Mouse (Mus musculus) cerebellum, adult 2 months (tissue): Measurements from ENCODE around the gene Acox3. TPM values are rescaled to one million over a fixed set of nuclear protein-coding genes. Genes with fewer than 3 reads are reported as not detected.
A peak's percentile ranks its signal among the peaks of the same experiment; 100 is the strongest.

Source experiments
- DNase-seq, 2 experiments: peaks; one replicate each; pipeline ENCODE4 v3.0.0; 2021
- H3K27ac ChIP-seq: fragments of 200-500 bp; 2 replicates; pipeline ENCODE4 v1.5.1; 2012; ENCODE audit warnings: low read length, control low read depth, inconsistent platforms; ENCODE audit not compliant: insufficient read depth
- H3K27me3 ChIP-seq: fragments of 200-500 bp; 2 replicates; pipeline ENCODE4 v1.6.1; 2012; ENCODE audit warnings: inconsistent platforms, mild to moderate bottlenecking, low read length, moderate library complexity; ENCODE audit not compliant: control insufficient read depth, insufficient read depth
- H3K4me1 ChIP-seq: fragments of 200-500 bp; 2 replicates; pipeline ENCODE4 v1.6.1; 2011; ENCODE audit warnings: low read length; ENCODE audit not compliant: control insufficient read depth, insufficient read depth
- H3K4me3 ChIP-seq: fragments of 200-500 bp; replicated peaks from 2 replicates; pipeline ENCODE3; 2011; ENCODE audit warnings: mild to moderate bottlenecking, low read depth, low read length, control low read depth; ENCODE audit not compliant: insufficient read depth
- CTCF ChIP-seq: fragments of 200-500 bp; IDR thresholded peaks from 2 replicates; pipeline ENCODE4 v1.5.1; 2011; ENCODE audit warnings: low read depth, mild to moderate bottlenecking, control low read depth, low read length, moderate library complexity, borderline replicate concordance; ENCODE audit not compliant: insufficient read depth
- POLR2A ChIP-seq: fragments of 200-500 bp; IDR thresholded peaks from 2 replicates; pipeline ENCODE4 v1.6.1; 2011; ENCODE audit warnings: low read length, control low read depth, borderline replicate concordance; ENCODE audit not compliant: insufficient read depth
- WGBS: fragments of 180-500 bp; shearing (Covaris S2); methylation state at CpG from one replicate; pipeline ENCODE4 v1.1.7; 2018; 5-methylcytosine and 5-hydroxymethylcytosine counted together
- polyA plus RNA-seq: library from polyadenylated mRNA; depleted of rRNA; stranded (reverse); fragments of >200 nt; gene quantifications from 2 replicates; pipeline ENCODE4 v1.2.3, GENCODE M21; 2012

Gene Acox3
- polyA plus RNA-seq, 1 experiment: 33.7 TPM

- Histone ChIP-seq H3K27ac (peak overlapping the region; percentile 54; the same call in 1 of the 2 replicates), H3K4me3 (no peak overlapping the region), H3K4me1 (peaks cover 24% of the 10 kb centered on the region), H3K27me3 (no peaks in the 10 kb centered on the region)
- DNase-seq: peak; percentile 59 to 75
- 16% methylated on average over 7 of the region's 7 CpGs for WGBS
- TF ChIP-seq POLR2A: no peak
- TF ChIP-seq CTCF: no peak
These were observed 30.7 kb upstream of the Acox3 start for GRCm38 (mm10) chr5:35551855-35552837.

GRCm38 (mm10) chr5:35552838-35553539, 29.9 kb upstream of the Acox3 start:
- WGBS: 31% methylated on average over 4 of the region's 4 CpGs
- Histone ChIP-seq H3K27ac (peak overlapping the region; percentile 54; the same call in 1 of the 2 replicates), H3K27me3 (no peaks in the 10 kb centered on the region), H3K4me3 (no peak overlapping the region), H3K4me1 (peaks cover 24% of the 10 kb centered on the region)
- TF ChIP-seq POLR2A (no peak), CTCF (no peak)
- no peak for DNase-seq

GRCm38 (mm10) chr5:35556393-35556792, 26.4 kb upstream of the Acox3 start:
- WGBS: 72% methylated on average over 7 of the region's 7 CpGs
- DNase-seq: no peak
- TF ChIP-seq POLR2A (no peak), CTCF (no peak)
- Histone ChIP-seq H3K4me3 (no peak overlapping the region), H3K27me3 (no peaks in the 10 kb centered on the region), H3K4me1 (peaks cover 24% of the 10 kb centered on the region), H3K27ac (no peak overlapping the region)

GRCm38 (mm10) chr5:35557946-35558621, 24.8 kb upstream of the Acox3 start:
- Histone ChIP-seq H3K27ac (no peak overlapping the region), H3K4me3 (no peak overlapping the region), H3K27me3 (no peaks in the 10 kb centered on the region), H3K4me1 (peaks cover 8% of the 10 kb centered on the region)
- 54% methylated on average over 13 of the region's 13 CpGs for WGBS
- no peak for DNase-seq
- TF ChIP-seq POLR2A (no peak), CTCF (peak; percentile 33; the same call in 1 of the 2 replicates)

GRCm38 (mm10) chr5:35559447-35559846, 23.4 kb upstream of the Acox3 start:
- Histone ChIP-seq H3K27ac (no peak overlapping the region), H3K4me1 (no peaks in the 10 kb centered on the region), H3K4me3 (no peak overlapping the region), H3K27me3 (no peaks in the 10 kb centered on the region)
- DNase-seq: no peak
- TF ChIP-seq CTCF (no peak), POLR2A (no peak)
- WGBS: 69% methylated on average over 8 of the region's 8 CpGs

- Histone ChIP-seq H3K27me3 (no peaks in the 10 kb centered on the region), H3K4me1 (no peaks in the 10 kb centered on the region), H3K27ac (no peak overlapping the region), H3K4me3 (no peak overlapping the region)
- no peak for DNase-seq
- no peak for TF ChIP-seq POLR2A
- TF ChIP-seq CTCF: no peak
- 46% methylated on average over 2 of the region's 2 CpGs for WGBS
These were observed 20.2 kb upstream of the Acox3 start for GRCm38 (mm10) chr5:35562616-35563015.

GRCm38 (mm10) chr5:35563449-35563848, 19.4 kb upstream of the Acox3 start:
- Histone ChIP-seq H3K4me1 (no peaks in the 10 kb centered on the region), H3K27ac (no peak overlapping the region), H3K27me3 (no peaks in the 10 kb centered on the region), H3K4me3 (no peak overlapping the region)
- no peak for TF ChIP-seq POLR2A
- TF ChIP-seq CTCF: peak; percentile 95
- DNase-seq: peak; percentile 57 to 75
- 0% methylated on average over 1 of the region's 1 CpGs for WGBS
